Mouse (Mus musculus): Measurements from ENCODE around the gene Map3k19.

Map3k19 gene

DNA sequence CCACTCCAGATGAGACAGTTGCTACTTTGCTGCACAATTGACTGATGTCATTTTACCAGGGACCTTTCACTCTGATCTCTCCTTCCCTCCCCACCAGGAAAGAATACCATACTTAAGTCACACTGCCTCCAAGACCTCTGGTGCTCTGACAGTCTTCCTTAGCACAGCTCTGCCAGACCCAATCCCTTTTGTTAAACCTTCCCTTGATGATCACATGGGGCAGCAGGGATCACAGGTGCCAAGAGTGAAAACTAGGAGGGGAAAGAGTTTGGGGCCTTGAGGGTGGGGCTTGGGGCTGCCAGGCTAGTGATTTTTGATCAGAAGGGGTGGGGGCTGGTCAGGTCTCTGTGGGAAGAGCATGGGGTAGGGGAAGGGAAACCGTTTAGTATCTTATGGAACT is 58.1 kb downstream of the Map3k19 start:
- no peak for DNase-seq (ENCODE audit: low spot score)

DNA sequence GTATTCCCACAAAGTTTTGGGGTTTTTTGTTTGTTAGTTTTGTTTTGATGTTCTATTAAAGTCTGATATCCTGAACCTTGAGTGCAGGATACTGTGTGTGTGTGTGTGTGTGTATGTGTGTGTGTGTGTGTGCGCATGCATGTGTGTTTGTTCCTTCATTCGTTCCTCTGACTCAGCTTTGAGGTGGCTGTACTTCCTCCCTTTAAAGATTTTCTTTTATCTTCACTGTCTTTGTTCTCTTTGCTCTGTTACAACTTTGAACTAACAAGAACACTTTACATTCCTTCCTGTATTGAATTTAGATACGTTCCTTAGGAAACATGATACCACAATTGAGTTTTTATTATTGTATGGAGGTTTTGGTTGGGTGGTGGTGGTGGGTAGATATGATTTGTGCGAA is 58.5 kb downstream of the Map3k19 start:
- no peak for DNase-seq (ENCODE audit: low spot score)

DNA sequence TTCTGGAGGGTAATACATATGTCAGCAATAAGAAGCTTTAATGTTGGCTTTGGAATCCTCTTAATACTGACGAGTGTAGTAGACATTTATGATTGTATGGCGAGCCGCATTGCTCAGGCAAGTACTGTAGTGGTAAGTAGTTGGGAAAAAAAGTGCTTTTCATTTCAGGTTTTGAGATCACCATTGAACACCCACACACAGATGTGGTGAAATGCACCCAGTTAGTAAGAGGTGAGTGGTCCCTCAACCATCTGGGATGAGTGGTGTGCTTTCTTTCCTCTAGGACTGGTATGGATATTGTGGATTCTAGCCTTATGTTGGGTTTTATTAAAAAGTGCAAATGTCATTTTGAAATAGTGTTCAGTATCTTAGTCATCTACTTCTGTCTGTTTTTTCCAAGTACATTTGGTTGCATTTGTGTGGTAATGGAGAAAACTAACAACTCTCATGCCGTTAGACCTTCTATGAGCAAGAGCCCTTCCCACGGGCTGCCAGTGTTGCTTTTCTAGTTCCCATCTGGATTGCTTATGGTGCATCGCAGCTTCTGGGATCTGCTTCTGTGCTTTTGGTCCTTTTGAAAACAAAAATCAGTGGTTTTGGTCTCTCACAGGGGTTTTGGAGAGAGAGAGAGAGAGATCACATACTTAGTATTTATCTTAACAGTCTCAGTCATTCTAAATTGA is 59.6 kb downstream of the Map3k19 start:
- no peak for DNase-seq (ENCODE audit: low spot score)

DNA sequence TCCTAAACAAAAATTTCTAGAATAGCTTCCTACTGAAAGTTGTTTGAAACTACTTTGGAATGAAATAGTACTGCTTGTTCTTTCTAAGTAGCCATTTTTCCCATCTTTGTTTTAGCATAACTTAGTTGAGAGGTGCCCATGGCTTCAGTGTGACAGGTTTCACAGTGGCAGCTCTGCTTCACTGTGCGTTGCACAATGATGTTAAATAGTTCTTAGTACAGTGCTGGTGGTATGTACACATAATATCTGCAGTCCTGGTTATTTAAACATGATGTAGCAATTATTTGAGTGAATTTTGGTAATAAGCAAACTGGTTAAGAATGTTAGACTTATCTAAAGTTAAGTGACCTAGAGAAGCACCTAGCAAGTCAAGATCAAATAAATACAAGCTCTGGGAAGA is 61.4 kb downstream of the Map3k19 start:
- no peak for DNase-seq (ENCODE audit: low spot score)

DNA sequence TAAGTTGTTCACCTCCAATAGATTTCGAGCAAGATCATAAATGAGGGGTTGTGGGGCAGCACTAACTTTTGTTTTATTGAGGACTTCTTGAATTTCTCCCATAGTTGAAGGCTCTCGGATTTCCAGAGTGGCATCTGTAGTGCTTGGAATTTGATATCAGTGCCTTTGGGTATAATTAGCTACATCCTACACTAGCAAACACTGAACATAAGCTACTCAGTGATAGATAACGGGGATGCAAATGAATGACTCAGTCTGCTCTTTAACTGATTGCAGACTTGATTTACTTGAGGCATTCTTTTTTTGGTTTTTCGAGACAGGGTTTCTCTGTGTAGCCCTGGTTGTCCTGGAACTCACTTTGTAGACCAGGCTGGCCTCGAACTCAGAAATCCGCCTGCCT is 65.9 kb downstream of the Map3k19 start:
- DNase-seq (ENCODE audit: low spot score): no peak

DNA sequence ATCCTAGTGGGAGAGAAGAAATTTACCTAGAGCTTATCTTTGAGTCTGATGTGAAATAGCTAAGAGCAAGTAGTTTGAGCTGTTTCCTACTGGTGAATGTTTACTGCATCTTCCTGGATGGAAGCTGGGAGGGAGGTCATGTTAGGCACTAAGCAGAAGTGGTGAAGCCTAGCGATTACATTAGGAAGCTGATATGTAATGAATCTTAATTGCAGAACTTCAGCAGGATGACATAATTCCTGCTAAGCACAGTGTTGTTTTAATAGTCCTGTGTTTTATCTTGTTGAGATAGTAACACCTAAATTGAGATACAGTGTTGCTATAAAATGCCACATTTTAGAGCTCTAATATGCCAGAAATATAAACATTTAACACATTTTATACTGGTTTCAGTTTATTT is 68.9 kb downstream of the Map3k19 start:
- no peak for DNase-seq (ENCODE audit: low spot score)

DNA sequence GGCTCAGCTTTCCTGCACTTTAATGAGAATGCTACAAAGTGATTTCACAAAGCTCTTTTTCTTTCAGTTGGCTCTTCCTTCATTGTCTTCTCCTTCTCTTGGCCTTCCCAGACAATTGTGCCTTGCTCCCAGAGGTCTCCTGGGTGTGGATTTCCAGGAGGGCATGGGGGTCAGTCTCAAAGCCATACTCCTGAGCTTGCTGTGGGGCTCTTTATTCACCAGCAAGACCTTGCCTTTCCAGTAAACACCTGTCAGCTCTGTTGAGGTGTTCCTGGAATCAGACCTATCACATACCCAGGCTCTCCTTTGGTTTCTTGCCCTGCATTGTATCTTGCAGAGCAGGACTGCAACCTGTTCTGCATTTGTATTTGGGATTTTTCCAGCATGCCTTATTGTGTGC is 71.0 kb downstream of the Map3k19 start:
- DNase-seq (ENCODE audit: low spot score): no peak

DNA sequence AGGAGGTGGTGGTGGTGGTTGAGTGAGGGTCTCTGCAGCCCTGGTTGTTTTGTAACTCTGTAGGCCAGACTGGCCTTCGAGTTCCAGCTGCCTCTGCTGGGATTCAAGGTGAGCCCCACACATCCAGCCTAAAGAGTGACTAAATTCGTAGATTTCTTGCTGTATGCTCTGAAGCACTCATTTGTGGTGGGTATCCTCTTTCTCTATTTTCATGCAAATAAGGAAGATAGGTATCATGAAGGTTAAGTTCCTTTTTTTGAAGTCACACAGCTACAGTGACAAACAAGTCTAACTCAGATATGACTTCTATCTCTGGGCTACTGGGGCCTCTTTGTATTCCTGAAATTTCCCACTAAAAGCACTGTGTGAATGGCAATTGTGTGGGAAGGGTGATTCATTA is 74.0 kb downstream of the Map3k19 start:
- no peak for DNase-seq (ENCODE audit: low spot score)

DNA sequence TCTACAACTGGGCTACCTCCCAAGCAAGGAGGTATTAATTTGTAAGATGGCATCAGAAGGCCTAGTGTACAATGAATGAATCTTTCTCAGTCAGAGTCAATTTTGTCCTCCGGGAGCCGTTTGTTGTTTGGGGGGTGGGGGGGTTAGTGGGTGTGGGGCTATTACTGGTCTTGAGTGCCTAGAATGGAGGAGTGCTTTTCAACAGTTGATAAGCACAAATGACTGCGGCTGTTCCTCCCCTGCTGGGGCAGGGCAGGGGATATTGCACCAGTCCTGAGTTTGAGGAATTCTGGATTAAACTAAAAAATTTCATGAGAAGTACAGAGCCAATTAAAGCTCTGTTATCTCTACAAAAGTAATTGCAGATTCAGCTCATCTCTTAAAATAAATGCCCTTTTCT is 74.7 kb downstream of the Map3k19 start:
- no peak for DNase-seq (ENCODE audit: low spot score)

DNA sequence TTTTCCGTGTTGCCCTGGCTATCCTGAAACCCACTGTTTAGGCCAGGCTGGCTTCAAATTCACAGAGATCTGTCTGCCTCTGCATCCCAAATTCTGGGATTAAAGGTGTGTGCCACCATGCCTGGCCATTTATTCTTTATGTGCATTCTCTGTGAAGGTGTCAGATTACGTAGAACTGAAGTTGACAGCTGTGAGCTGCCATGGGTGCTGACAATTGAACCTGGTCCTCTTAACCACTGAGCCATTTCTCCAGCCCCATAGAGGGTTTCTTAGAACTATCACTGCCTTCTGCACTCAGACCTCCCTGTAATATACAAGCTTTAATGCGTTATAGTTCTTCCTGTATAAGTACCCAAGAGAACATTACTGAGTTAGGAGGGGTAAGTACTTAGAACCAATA is 76.2 kb downstream of the Map3k19 start:
- DNase-seq (ENCODE audit: low spot score): no peak

DNA sequence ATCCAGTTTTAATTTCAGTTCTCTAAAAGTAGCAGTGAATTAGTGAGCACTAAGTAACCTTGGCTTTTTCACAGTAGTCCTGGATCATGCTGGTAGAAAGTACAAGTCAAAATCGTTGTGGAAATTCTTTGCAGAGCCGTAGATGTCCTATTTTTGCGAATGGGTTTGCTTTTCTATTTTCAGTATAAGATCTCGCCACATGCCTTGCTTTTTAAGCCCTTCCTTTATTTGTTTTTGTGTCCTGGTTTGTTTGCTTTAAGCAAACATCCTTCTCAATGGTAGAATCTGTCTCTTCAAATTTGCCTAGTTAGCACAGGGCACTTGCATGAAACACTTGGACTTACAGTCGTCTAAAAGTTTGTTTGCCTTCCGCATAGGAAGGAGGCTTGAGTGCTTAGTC is 78.6 kb downstream of the Map3k19 start:
- DNase-seq (ENCODE audit: low spot score): no peak

DNA sequence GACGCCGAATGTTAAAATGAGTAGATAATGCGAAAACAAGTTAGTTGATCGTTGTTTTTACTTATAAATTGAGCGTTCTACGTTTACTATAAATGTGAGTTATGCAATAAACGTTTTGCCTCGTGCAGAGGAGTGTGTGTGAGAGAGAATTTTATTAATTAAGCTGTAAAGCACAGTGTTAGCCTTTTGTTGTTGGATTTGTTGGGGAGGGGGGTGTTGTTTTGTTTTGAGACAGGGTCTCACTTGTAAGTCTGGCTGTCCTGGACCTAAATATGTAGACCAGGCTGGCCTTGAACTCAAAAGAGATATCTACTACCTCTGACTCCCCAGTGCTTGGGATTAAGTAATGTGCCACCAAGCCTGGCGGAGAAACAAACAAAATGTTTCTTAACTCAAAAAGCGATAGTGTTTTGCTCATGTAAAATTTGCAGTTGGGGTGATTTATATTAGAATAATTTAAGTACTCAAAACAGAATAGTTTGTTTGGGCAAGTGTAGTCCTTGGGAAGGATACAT is 79.6 kb downstream of the Map3k19 start:
- no peak for DNase-seq (ENCODE audit: low spot score)

DNA sequence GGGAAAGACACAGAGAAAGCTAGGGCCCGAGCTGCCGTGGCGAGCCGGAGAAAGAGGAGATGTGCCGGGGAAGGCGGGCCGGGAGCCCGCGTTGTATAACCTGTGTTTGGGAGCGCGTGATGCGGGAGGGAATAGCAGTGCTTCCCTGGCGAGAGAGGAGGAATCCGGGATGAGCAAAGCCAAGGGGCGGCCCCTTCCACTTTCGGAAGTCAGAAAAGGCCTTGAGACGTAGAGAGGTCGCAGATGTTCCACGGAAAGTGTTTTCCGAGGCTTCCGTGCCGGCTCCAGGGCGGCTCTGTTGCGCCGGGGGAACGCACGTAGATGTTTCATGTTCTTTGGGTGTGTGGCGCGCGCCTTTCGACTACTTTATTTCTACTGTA is 80.3 kb downstream of the Map3k19 start:
- DNase-seq (ENCODE audit: low spot score): peak; percentile 54

DNA sequence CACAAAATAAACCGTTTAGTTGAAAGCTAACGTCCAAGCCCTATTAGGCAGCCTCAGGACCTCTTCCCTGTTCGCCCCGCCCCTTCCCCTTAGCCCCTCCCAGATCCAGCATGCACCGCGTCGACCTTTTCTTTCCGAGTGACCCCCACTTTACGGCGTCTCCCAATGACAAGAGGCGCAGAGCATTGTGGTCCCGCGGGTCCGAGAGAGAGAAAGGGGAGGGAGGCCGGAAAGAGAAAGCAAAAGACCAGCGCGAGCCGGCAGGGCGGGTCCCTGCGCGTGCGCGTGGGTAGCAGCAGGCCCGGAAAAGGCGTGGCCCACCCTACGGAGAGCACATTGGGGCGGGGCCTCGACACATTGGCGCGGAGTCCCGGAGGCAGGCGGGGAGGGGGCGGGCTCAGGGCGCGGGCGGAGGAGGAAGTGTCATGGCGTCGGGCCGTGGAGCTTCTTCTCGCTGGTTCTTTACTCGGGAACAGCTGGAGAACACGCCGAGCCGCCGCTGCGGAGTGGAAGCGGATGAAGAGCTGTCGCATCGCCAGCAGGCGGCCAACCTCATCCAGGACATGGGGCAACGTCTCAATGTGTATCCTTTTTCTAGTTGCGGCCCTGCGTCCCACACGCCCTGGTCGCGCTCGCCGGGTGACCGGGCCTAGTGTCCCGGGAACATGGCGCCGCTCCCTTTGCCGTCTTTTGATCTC is 80.9 kb downstream of the Map3k19 start, which contains the start of gene Ccnt2:
TSS of gene Ccnt2 (plus strand) at position 362 of the 698 bp plus-strand sequence.
- peak; percentile 99 for DNase-seq (ENCODE audit: low spot score)

DNA sequence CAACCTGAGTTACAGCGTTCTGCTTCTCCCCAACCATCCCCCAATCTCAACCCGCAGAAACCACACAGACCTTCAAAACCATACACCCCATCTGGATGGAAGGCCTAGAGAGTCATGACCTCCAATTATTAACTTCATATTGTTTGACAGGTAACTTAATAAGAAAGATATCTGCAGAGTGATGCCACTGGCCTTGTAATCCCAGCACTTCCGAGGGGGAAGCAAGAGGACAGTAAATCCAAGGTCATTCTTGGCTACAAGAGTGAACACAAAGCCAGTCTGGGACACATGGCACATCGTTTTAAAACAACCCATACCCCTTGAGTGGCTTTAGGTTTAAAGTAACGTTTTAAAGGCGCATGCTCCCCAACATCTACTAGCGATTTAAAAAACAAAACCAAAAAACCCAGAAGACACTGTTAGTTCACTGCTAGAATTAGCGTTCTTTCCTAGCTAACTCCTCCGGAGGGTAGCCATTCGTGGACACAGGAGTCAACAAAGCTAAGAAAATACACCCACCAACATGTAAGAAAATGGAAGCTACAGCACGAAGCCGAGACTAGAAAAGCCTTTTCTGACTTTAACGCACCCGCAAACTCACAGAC is 81.5 kb downstream of the Map3k19 start:
- DNase-seq (ENCODE audit: low spot score): no peak

DNA sequence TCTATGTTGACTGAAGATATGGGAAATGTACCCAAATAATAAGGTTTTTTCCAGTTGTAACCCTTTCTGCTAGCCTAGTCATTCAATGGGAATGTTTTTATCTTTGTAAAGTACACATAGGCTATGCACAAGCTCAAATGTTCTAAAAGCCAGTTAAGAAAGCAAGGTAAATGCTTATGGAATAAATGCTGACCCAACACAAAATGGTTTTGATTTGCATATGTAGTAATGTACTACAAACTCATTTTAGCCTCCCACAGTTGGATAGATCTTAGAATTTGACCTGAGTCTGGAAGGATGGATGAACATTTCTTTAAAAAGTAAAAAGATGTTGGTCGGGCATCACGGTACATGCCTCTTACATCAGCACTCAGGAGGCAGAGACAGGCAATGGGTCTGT is 88.1 kb downstream of the Map3k19 start:
- no peak for DNase-seq (ENCODE audit: low spot score)

DNA sequence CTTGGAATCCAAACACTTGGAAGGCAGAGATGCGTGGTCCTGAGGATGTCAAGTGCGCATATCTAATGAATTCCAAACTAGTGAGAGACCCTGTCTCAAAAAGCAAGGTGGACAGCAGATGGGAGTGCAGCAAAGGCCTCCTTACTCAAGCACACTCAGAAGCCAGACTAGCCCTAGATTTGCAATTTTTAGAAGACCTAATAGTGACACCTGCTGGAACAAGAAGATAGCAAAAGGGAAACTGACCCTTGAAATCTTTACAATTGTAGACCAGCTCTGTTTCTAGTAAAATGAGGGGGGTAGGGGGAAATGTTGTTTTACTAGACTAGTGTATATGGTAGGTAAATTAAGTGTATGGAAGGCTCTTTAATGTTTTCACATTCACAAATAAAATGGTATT is 89.4 kb downstream of the Map3k19 start:
- peak; percentile 56 for DNase-seq (ENCODE audit: low spot score)

All from retina, embryonic 14.5 days (tissue).